Mouse (Mus musculus) lung, postnatal 25 days (tissue): Measurements from ENCODE around the gene Gipc2.

ENCODE experiments used
- DNase-seq: peaks from one replicate; pipeline ENCODE4 v3.0.0; 2022; ENCODE audit warnings: low spot score

Gipc2 gene

DNA sequence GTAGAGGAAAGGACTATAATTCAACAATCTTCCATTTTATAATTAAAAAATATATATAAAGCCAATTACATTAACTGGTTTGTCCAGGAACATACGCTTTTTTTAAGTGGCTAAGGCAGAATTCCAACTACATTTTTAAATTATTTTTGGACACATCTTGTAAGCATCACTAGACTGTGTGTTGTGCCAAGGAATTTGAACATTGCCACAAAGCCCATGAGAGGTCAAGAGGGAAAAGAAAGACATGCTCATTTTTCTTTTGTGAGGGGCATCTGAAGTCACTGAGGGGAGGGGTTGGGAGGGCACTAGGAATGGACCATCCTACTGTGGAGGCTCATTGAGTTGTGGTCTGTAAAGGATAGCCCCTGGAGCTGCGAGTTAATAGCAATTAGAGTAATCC, 97.0 kb downstream of the Gipc2 start:
- DNase-seq: peak; percentile 7

DNA sequence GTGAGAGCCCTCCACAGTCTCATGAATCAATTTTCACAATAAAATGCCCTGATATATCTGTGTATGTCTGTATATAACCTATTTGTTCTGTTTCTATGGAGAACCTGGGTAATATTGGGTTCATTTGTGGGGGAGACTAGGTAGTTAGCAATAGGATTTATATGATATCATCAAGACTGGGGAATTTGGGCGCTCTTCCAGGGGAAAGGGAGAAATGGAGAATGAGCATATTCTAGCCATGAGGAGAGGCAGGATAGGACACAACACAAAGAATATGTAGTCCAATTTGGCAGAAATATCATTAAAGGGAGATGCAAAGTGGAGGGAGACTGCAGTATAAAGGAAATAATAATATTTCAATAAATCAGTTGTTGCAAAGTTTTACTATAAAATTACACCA, 97.7 kb downstream of the Gipc2 start:
- DNase-seq: no peak

- peak; percentile 16 for DNase-seq
Observed at GRCm38 (mm10) chr3:152066696-152067095, 99.3 kb downstream of the Gipc2 start.

DNA sequence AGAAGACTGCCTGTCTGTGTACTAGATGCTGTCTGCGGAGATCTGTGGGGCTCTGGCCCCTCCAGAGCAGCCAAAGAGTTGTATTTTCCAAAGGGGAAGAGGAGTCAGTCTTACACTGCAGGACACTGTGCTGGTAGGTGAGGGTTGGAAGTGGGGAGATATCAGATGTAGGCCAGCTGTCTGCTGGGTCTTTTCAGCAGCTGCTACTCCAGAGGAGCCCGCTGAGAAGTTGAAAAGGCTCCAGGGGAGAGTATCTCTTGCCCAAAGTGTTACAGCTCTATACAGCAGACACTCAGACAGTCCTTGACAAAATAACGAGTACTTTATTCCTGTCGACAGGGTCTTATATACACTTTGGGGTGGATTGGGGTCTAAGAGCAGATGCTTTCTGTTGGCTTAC, 100.2 kb downstream of the Gipc2 start:
- no peak for DNase-seq

GRCm38 (mm10) chr3:152064166-152064565, 101.9 kb downstream of the Gipc2 start:
- no peak for DNase-seq

DNA sequence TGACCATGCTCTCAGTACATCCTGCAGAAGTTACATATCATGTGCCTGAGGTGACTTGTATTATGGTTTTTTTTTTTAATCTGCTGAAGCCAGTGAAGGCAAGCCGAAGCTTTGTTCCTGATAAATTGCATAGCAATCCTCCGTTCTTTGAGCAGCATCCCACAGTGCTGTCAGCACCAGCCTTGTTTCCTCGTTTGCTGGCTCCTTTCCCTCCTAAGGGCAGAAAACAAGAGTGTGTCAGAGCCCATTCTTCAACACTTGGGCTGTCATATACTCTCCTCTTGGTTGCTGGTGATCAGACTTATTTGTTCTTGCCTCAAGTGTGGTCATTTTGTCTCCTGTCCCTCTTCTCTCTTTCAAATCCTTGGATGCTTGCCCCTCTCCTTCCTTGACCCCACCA, 103.2 kb downstream of the Gipc2 start:
- peak; percentile 31 for DNase-seq

DNA sequence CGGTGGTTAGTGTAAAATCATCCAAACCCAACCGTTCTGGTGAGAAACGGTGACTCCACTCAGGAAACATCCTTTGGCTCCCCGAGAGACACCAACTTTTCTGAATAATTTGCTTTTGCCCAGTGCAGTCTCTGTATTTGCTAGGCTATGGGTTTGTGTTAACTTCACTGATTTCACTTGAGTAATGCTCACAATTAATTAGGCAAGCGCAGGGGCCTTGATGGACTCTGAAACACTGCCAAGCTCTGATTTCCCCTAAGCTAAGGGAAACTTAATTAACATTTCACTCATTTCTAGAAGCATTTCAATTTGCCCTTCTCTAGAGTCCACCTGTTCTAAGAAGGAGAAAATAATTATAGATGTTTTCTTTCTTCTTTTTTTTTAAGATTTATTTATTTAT, 104.9 kb downstream of the Gipc2 start:
- no peak for DNase-seq

DNA sequence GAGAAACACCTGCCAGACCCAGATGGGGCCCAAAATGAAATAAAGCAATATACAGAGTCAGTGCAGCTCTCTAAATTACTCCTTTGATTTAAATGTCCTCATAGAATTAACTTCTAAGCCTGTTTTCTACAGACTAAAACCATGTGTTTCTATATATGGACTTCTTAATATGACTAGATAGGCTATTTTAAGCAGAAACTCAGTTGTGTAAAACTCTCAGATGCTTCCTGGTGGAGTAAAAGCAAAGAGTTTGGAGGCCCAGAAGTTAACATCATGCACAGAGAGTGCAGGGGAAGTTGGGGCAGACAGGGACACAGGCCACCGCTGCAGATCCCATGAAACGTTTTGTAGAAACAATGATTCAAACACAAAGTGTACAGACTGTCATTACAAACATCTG, 107.8 kb downstream of the Gipc2 start:
- DNase-seq: no peak

GRCm38 (mm10) chr3:152054260-152054659, 111.8 kb downstream of the Gipc2 start:
- DNase-seq: no peak

DNA sequence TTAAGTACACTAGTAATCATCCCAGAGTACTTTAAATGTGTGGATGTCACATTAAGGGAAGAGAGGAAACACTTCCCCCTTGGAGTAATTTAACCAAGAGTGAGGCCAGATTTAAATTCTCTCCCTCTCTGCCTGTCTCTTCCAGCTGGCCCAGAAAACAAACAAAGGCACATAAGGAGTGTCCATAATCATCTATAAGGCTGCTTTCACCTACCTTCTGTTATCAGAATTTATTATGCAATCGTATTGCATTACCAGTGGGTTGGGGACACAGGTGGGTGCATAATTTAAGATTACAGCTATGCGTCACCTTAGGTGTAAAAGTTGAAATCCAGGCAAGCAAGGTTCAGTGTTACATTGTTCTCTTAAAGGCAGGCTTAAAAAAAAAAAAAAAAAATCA, 114.1 kb downstream of the Gipc2 start:
- no peak for DNase-seq

GRCm38 (mm10) chr3:152047914-152048313, 118.1 kb downstream of the Gipc2 start:
- no peak for DNase-seq

- DNase-seq: no peak
Observed at GRCm38 (mm10) chr3:152046895-152047294, 119.1 kb downstream of the Gipc2 start.
